Mouse (Mus musculus): ENCODE measurements around the gene Ptprg. TPM values are rescaled to one million over a fixed set of nuclear protein-coding genes. Genes with fewer than 3 reads are reported as not detected.

Gene Ptprg
- polyA plus RNA-seq, 1 experiment from 2014 or later, result not detected

- 55% methylated on average over 6 of the region's 6 CpGs for whole genome bisulfite sequencing (ENCODE audit: missing documents)
- Histone ChIP-seq H3K36me3 (ENCODE audit: inconsistent target) (no peaks in the 10 kb centered on the region), H3K4me3 (ENCODE audit: inconsistent target) (no peak overlapping the region), H3K27ac (no peak overlapping the region), H3K79me2 (ENCODE audit: inconsistent target) (no peaks in the 10 kb centered on the region)
Observed at GRCm38 (mm10) chr14:11758185-11758584, 204.9 kb downstream of the Ptprg start.

- WGBS (ENCODE audit: missing documents), result 92% methylated on average over 1 of the region's 1 CpGs
- Histone ChIP-seq H3K79me2 (ENCODE audit: inconsistent target) (no peaks in the 10 kb centered on the region), H3K4me3 (ENCODE audit: inconsistent target) (no peak overlapping the region), H3K36me3 (ENCODE audit: inconsistent target) (no peaks in the 10 kb centered on the region), H3K27ac (no peak overlapping the region)
Observed at GRCm38 (mm10) chr14:11759356-11759755, 206.0 kb downstream of the Ptprg start.

- no peak overlapping the region for H3K4me3 ChIP-seq (ENCODE audit: inconsistent target)
- no peaks in the 10 kb centered on the region for H3K79me2 ChIP-seq (ENCODE audit: inconsistent target)
- 92% methylated on average over 7 of the region's 7 CpGs for WGBS (ENCODE audit: missing documents)
- H3K27ac ChIP-seq, result no peak overlapping the region
- H3K36me3 ChIP-seq (ENCODE audit: inconsistent target), result no peaks in the 10 kb centered on the region
Observed at GRCm38 (mm10) chr14:11762995-11763394, 209.7 kb downstream of the Ptprg start.

GRCm38 (mm10) chr14:11772736-11773135, 219.4 kb downstream of the Ptprg start:
- H3K79me2 ChIP-seq (ENCODE audit: inconsistent target), result no peaks in the 10 kb centered on the region
- no peaks in the 10 kb centered on the region for H3K36me3 ChIP-seq (ENCODE audit: inconsistent target)
- H3K27ac ChIP-seq, result no peak overlapping the region
- WGBS (ENCODE audit: missing documents), result 88% methylated on average over 5 of the region's 5 CpGs
- no peak overlapping the region for H3K4me3 ChIP-seq (ENCODE audit: inconsistent target)

- Histone ChIP-seq H3K27ac (no peak overlapping the region), H3K36me3 (ENCODE audit: inconsistent target) (no peaks in the 10 kb centered on the region), H3K79me2 (ENCODE audit: inconsistent target) (no peaks in the 10 kb centered on the region), H3K4me3 (ENCODE audit: inconsistent target) (no peak overlapping the region)
- 27% methylated on average over 4 of the region's 4 CpGs for WGBS (ENCODE audit: missing documents)
Observed at GRCm38 (mm10) chr14:11774476-11775037, 221.2 kb downstream of the Ptprg start.

GRCm38 (mm10) chr14:11775204-11775603, 221.9 kb downstream of the Ptprg start:
- Histone ChIP-seq H3K27ac (no peak overlapping the region), H3K36me3 (ENCODE audit: inconsistent target) (no peaks in the 10 kb centered on the region), H3K79me2 (ENCODE audit: inconsistent target) (no peaks in the 10 kb centered on the region), H3K4me3 (ENCODE audit: inconsistent target) (no peak overlapping the region)
- WGBS (ENCODE audit: missing documents), result 76% methylated on average over 11 of the region's 11 CpGs

GRCm38 (mm10) chr14:11775951-11776495, 222.7 kb downstream of the Ptprg start:
- 91% methylated on average over 6 of the region's 6 CpGs for WGBS (ENCODE audit: missing documents)
- Histone ChIP-seq H3K79me2 (ENCODE audit: inconsistent target) (no peaks in the 10 kb centered on the region), H3K27ac (no peak overlapping the region), H3K36me3 (ENCODE audit: inconsistent target) (no peaks in the 10 kb centered on the region), H3K4me3 (ENCODE audit: inconsistent target) (no peak overlapping the region)

GRCm38 (mm10) chr14:11776566-11776965, 223.2 kb downstream of the Ptprg start:
- Histone ChIP-seq H3K4me3 (ENCODE audit: inconsistent target) (no peak overlapping the region), H3K27ac (no peak overlapping the region), H3K79me2 (ENCODE audit: inconsistent target) (no peaks in the 10 kb centered on the region), H3K36me3 (ENCODE audit: inconsistent target) (no peaks in the 10 kb centered on the region)
- 98% methylated on average over 6 of the region's 6 CpGs for WGBS (ENCODE audit: missing documents)

- Histone ChIP-seq H3K36me3 (ENCODE audit: inconsistent target) (no peaks in the 10 kb centered on the region), H3K79me2 (ENCODE audit: inconsistent target) (no peaks in the 10 kb centered on the region), H3K27ac (no peak overlapping the region), H3K4me3 (ENCODE audit: inconsistent target) (no peak overlapping the region)
- 82% methylated on average over 4 of the region's 4 CpGs for WGBS (ENCODE audit: missing documents)
Observed at GRCm38 (mm10) chr14:11791190-11791589, 237.9 kb downstream of the Ptprg start.

GRCm38 (mm10) chr14:11793847-11794246, 240.5 kb downstream of the Ptprg start:
- H3K79me2 ChIP-seq (ENCODE audit: inconsistent target), result no peaks in the 10 kb centered on the region
- no peaks in the 10 kb centered on the region for H3K36me3 ChIP-seq (ENCODE audit: inconsistent target)
- no peak overlapping the region for H3K27ac ChIP-seq
- 84% methylated on average over 3 of the region's 3 CpGs for WGBS (ENCODE audit: missing documents)
- H3K4me3 ChIP-seq (ENCODE audit: inconsistent target), result no peak overlapping the region

- WGBS (ENCODE audit: missing documents), result 87% methylated on average over 4 of the region's 4 CpGs
- Histone ChIP-seq H3K79me2 (ENCODE audit: inconsistent target) (no peaks in the 10 kb centered on the region), H3K27ac (no peak overlapping the region), H3K4me3 (ENCODE audit: inconsistent target) (no peak overlapping the region), H3K36me3 (ENCODE audit: inconsistent target) (no peaks in the 10 kb centered on the region)
Observed at GRCm38 (mm10) chr14:11802355-11803035, 249.2 kb downstream of the Ptprg start.

GRCm38 (mm10) chr14:11806674-11807073, 253.3 kb downstream of the Ptprg start:
- WGBS (ENCODE audit: missing documents), result 72% methylated on average over 5 of the region's 5 CpGs
- Histone ChIP-seq H3K4me3 (ENCODE audit: inconsistent target) (no peak overlapping the region), H3K36me3 (ENCODE audit: inconsistent target) (no peaks in the 10 kb centered on the region), H3K27ac (no peak overlapping the region), H3K79me2 (ENCODE audit: inconsistent target) (no peaks in the 10 kb centered on the region)

- Histone ChIP-seq H3K4me3 (ENCODE audit: inconsistent target) (no peak overlapping the region), H3K27ac (no peak overlapping the region), H3K79me2 (ENCODE audit: inconsistent target) (no peaks in the 10 kb centered on the region), H3K36me3 (ENCODE audit: inconsistent target) (no peaks in the 10 kb centered on the region)
- 80% methylated on average over 4 of the region's 4 CpGs for whole genome bisulfite sequencing (ENCODE audit: missing documents)
Observed at GRCm38 (mm10) chr14:11807465-11807864, 254.1 kb downstream of the Ptprg start.

GRCm38 (mm10) chr14:11811142-11811761, 257.9 kb downstream of the Ptprg start:
- Histone ChIP-seq H3K79me2 (ENCODE audit: inconsistent target) (no peaks in the 10 kb centered on the region), H3K27ac (no peak overlapping the region), H3K4me3 (ENCODE audit: inconsistent target) (no peak overlapping the region), H3K36me3 (ENCODE audit: inconsistent target) (no peaks in the 10 kb centered on the region)
- WGBS (ENCODE audit: missing documents), result 28% methylated on average over 7 of the region's 7 CpGs

GRCm38 (mm10) chr14:11812291-11812690, 259.0 kb downstream of the Ptprg start:
- no peaks in the 10 kb centered on the region for H3K79me2 ChIP-seq (ENCODE audit: inconsistent target)
- H3K27ac ChIP-seq, result no peak overlapping the region
- H3K36me3 ChIP-seq (ENCODE audit: inconsistent target), result no peaks in the 10 kb centered on the region
- WGBS (ENCODE audit: missing documents), result 99% methylated on average over 7 of the region's 7 CpGs
- no peak overlapping the region for H3K4me3 ChIP-seq (ENCODE audit: inconsistent target)
